Mouse (Mus musculus) liver, embryonic 15.5 days (tissue): Measurements from ENCODE around the gene Sorbs1. TPM values are rescaled to one million over a fixed set of nuclear protein-coding genes. Genes with fewer than 3 reads are reported as not detected.

Source experiments
- ATAC-seq: fragments of 200-750 bp; cut with Nextera tagmentation; 2 replicates; pipeline ENCODE4 v1.8.0; 2017; ENCODE audit warnings: moderate number of reproducible peaks, mild to moderate bottlenecking, moderate library complexity; ENCODE audit not compliant: insufficient read depth
- H3K27ac ChIP-seq: fragments of 300-500 bp; sonication (generic); replicated peaks from 2 replicates; pipeline ENCODE4 v1.5.1; 2015; ENCODE audit warnings: mild to moderate bottlenecking, inconsistent platforms
- H3K27me3 ChIP-seq: fragments of 300-500 bp; sonication (generic); 2 replicates; pipeline ENCODE4 v1.6.1; 2015; ENCODE audit warnings: mild to moderate bottlenecking, inconsistent platforms
- H3K36me3 ChIP-seq: fragments of 300-500 bp; sonication (generic); replicated peaks from 2 replicates; pipeline ENCODE4 v1.6.1; 2015; ENCODE audit warnings: moderate library complexity, mild to moderate bottlenecking, inconsistent platforms
- H3K4me1 ChIP-seq: fragments of 300-500 bp; sonication (generic); replicated peaks from 2 replicates; pipeline ENCODE4 v1.6.1; 2015; ENCODE audit warnings: inconsistent platforms
- H3K4me2 ChIP-seq: fragments of 300-500 bp; sonication (generic); 2 replicates; pipeline ENCODE4 v1.6.1; 2015; ENCODE audit warnings: moderate library complexity, mild to moderate bottlenecking, inconsistent platforms
- H3K4me3 ChIP-seq: fragments of 300-500 bp; sonication (generic); replicated peaks from 2 replicates; pipeline ENCODE4 v1.5.1; 2015; ENCODE audit warnings: mild to moderate bottlenecking, inconsistent platforms
- H3K9ac ChIP-seq: fragments of 300-500 bp; sonication (generic); 2 replicates; pipeline ENCODE4 v1.6.1; 2015; ENCODE audit warnings: moderate library complexity, mild to moderate bottlenecking, inconsistent platforms
- H3K9me3 ChIP-seq: fragments of 300-500 bp; sonication (generic); replicated peaks from 2 replicates; pipeline ENCODE4 v1.6.1; 2016; ENCODE audit warnings: inconsistent platforms
- WGBS: fragments of 180-500 bp; shearing (Covaris S2); methylation state at CpG from one replicate; pipeline ENCODE4 v1.1.7; 2015; ENCODE audit warnings: mixed read lengths; ENCODE audit not compliant: insufficient replicate concordance; 5-methylcytosine and 5-hydroxymethylcytosine counted together
- polyA plus RNA-seq: library from polyadenylated mRNA; unstranded; fragments of >200 nt; fragmentation: Nextera tagmentation; extraction: Ambion mirVana; gene quantifications from 2 replicates; pipeline ENCODE4 v1.2.1, GENCODE M21; 2015

Gene Sorbs1
- polyA plus RNA-seq, 1 experiment from 2014 or later = 34.9 TPM

- H3K27me3 ChIP-seq = peaks cover 11% of the 10 kb centered on the region; the same call in 1 of the 2 replicates
- H3K4me2 ChIP-seq = no peak overlapping the region
- WGBS = 54% methylated on average over 7 of the region's 7 CpGs
- H3K9me3 ChIP-seq = no peaks in the 10 kb centered on the region
- no peak overlapping the region for H3K27ac ChIP-seq
- no peak for ATAC-seq
- peaks cover 18% of the 10 kb centered on the region for H3K4me1 ChIP-seq
- H3K9ac ChIP-seq = no peak overlapping the region
- H3K4me3 ChIP-seq = no peak overlapping the region
- no peaks in the 10 kb centered on the region for H3K36me3 ChIP-seq
These were observed 29.2 kb upstream of the Sorbs1 start for GRCm38 (mm10) chr19:40542776-40543175.

- peak; percentile 100 for ATAC-seq
- H3K9ac ChIP-seq = peak overlapping the region; percentile 37
These were observed 22.9 kb upstream of the Sorbs1 start for GRCm38 (mm10) chr19:40536526-40536925.

GRCm38 (mm10) chr19:40532525-40532924, 18.9 kb upstream of the Sorbs1 start:
- H3K27ac ChIP-seq = no peak overlapping the region
- WGBS = 30% methylated on average over 5 of the region's 5 CpGs
- no peak overlapping the region for H3K4me2 ChIP-seq
- no peak overlapping the region for H3K4me3 ChIP-seq
- H3K4me1 ChIP-seq = peaks cover 34% of the 10 kb centered on the region
- H3K36me3 ChIP-seq = no peaks in the 10 kb centered on the region
- no peaks in the 10 kb centered on the region for H3K9me3 ChIP-seq
- H3K27me3 ChIP-seq = peaks cover 22% of the 10 kb centered on the region
- H3K9ac ChIP-seq = no peak overlapping the region
- no peak for ATAC-seq

More at GRCm38 (mm10) chr19:40536526-40536925, 22.9 kb upstream of the Sorbs1 start:
- peak overlapping the region; percentile 81 for H3K27ac ChIP-seq
- peaks cover 48% of the 10 kb centered on the region for H3K4me1 ChIP-seq
- H3K9me3 ChIP-seq = no peaks in the 10 kb centered on the region
- 0 out of 2 replicates have a peak overlapping the region, but pooled peaks have one; percentile 11 for H3K4me3 ChIP-seq
- peaks cover 28% of the 10 kb centered on the region for H3K27me3 ChIP-seq
- H3K36me3 ChIP-seq = no peaks in the 10 kb centered on the region
- peak overlapping the region; percentile 54 for H3K4me2 ChIP-seq
- 9% methylated on average over 6 of the region's 6 CpGs for WGBS

- H3K4me1 ChIP-seq = peaks cover 12% of the 10 kb centered on the region
- no peak for ATAC-seq
- H3K9me3 ChIP-seq = no peaks in the 10 kb centered on the region
- no peak overlapping the region for H3K4me3 ChIP-seq
- no peak overlapping the region for H3K27ac ChIP-seq
- 27% methylated on average over 2 of the region's 2 CpGs for WGBS
- no peak overlapping the region for H3K9ac ChIP-seq
- no peaks in the 10 kb centered on the region for H3K36me3 ChIP-seq
- peaks cover 28% of the 10 kb centered on the region for H3K27me3 ChIP-seq
- H3K4me2 ChIP-seq = no peak overlapping the region
These were observed 16.7 kb upstream of the Sorbs1 start for GRCm38 (mm10) chr19:40530323-40530722.

GRCm38 (mm10) chr19:40528254-40528653, 14.7 kb upstream of the Sorbs1 start:
- Histone ChIP-seq H3K27ac (no peak overlapping the region), H3K36me3 (no peaks in the 10 kb centered on the region), H3K4me1 (peaks cover 9% of the 10 kb centered on the region; the same call in 1 of the 2 replicates), H3K4me2 (no peak overlapping the region), H3K4me3 (no peak overlapping the region), H3K9ac (no peak overlapping the region), H3K27me3 (peaks cover 13% of the 10 kb centered on the region), H3K9me3 (no peaks in the 10 kb centered on the region)
- ATAC-seq = no peak

GRCm38 (mm10) chr19:40526367-40527014, 12.9 kb upstream of the Sorbs1 start:
- H3K36me3 ChIP-seq = no peaks in the 10 kb centered on the region
- no peak overlapping the region for H3K9ac ChIP-seq
- H3K9me3 ChIP-seq = no peaks in the 10 kb centered on the region
- H3K4me1 ChIP-seq = no peaks in the 10 kb centered on the region
- H3K4me2 ChIP-seq = no peak overlapping the region
- H3K4me3 ChIP-seq = no peak overlapping the region
- ATAC-seq = no peak
- H3K27me3 ChIP-seq = peaks cover 6% of the 10 kb centered on the region; the same call in 1 of the 2 replicates
- H3K27ac ChIP-seq = no peak overlapping the region
- 65% methylated on average over 9 of the region's 9 CpGs for WGBS

- Histone ChIP-seq H3K36me3 (no peaks in the 10 kb centered on the region), H3K4me3 (no peak overlapping the region), H3K9me3 (no peaks in the 10 kb centered on the region), H3K4me2 (no peak overlapping the region), H3K4me1 (no peaks in the 10 kb centered on the region), H3K27me3 (peaks cover 6% of the 10 kb centered on the region; the same call in 1 of the 2 replicates), H3K9ac (no peak overlapping the region), H3K27ac (no peak overlapping the region)
- ATAC-seq = no peak
- WGBS = 69% methylated on average over 8 of the region's 8 CpGs
These were observed 9.9 kb upstream of the Sorbs1 start for GRCm38 (mm10) chr19:40523431-40524005.

- WGBS = 58% methylated on average over 5 of the region's 5 CpGs
- Histone ChIP-seq H3K36me3 (no peaks in the 10 kb centered on the region), H3K27ac (no peak overlapping the region), H3K4me3 (no peak overlapping the region), H3K27me3 (no peaks in the 10 kb centered on the region), H3K9me3 (no peaks in the 10 kb centered on the region), H3K9ac (no peak overlapping the region), H3K4me1 (no peaks in the 10 kb centered on the region), H3K4me2 (no peak overlapping the region)
- ATAC-seq = no peak
These were observed 6.8 kb upstream of the Sorbs1 start for GRCm38 (mm10) chr19:40520403-40520802.

GRCm38 (mm10) chr19:40518706-40519105, 5.1 kb upstream of the Sorbs1 start:
- Histone ChIP-seq H3K36me3 (no peaks in the 10 kb centered on the region), H3K27me3 (no peaks in the 10 kb centered on the region), H3K4me1 (peaks cover 8% of the 10 kb centered on the region), H3K9me3 (no peaks in the 10 kb centered on the region), H3K9ac (no peak overlapping the region), H3K27ac (no peak overlapping the region), H3K4me2 (no peak overlapping the region), H3K4me3 (no peak overlapping the region)
- 35% methylated on average over 1 of the region's 1 CpGs for WGBS
- ATAC-seq = no peak

GRCm38 (mm10) chr19:40515596-40515995, 2.0 kb upstream of the Sorbs1 start:
- Histone ChIP-seq H3K27me3 (no peaks in the 10 kb centered on the region), H3K36me3 (no peaks in the 10 kb centered on the region), H3K9ac (no peak overlapping the region), H3K27ac (no peak overlapping the region), H3K4me1 (peaks cover 34% of the 10 kb centered on the region), H3K4me2 (no peak overlapping the region), H3K9me3 (no peaks in the 10 kb centered on the region), H3K4me3 (no peak overlapping the region)
- ATAC-seq = no peak
- 78% methylated on average over 3 of the region's 3 CpGs for WGBS

GRCm38 (mm10) chr19:40514376-40514775, 797 bp upstream of the Sorbs1 start:
- H3K9me3 ChIP-seq = no peaks in the 10 kb centered on the region
- H3K4me2 ChIP-seq = peak overlapping the region; percentile 81; the same call in 1 of the 2 replicates
- 83% methylated on average over 7 of the region's 7 CpGs for WGBS
- no peak overlapping the region for H3K4me3 ChIP-seq
- no peak overlapping the region for H3K27ac ChIP-seq
- H3K36me3 ChIP-seq = no peaks in the 10 kb centered on the region
- no peak overlapping the region for H3K9ac ChIP-seq
- H3K4me1 ChIP-seq = peaks cover 44% of the 10 kb centered on the region
- H3K27me3 ChIP-seq = no peaks in the 10 kb centered on the region
- no peak for ATAC-seq
